Mouse (Mus musculus): ENCODE results near the gene Stxbp6. TPM values are rescaled to one million over a fixed set of nuclear protein-coding genes. Genes with fewer than 3 reads are reported as not detected.

Gene Stxbp6
- total and polyA plus RNA-seq, 3 experiments = not detected

GRCm38 (mm10) chr12:45047172-45047571, 27.3 kb downstream of the Stxbp6 start:
- no peak overlapping the region for H3K4me3 ChIP-seq (replicated peaks in 1 of 3; ENCODE audit: low read depth in 2 of 3, low read length in 2 of 3, poor library complexity in 1 of 3)
- H3K4me2 ChIP-seq (ENCODE audit: insufficient read depth, low read depth, poor library complexity, severe bottlenecking) = no peak overlapping the region
- H3K27ac ChIP-seq (ENCODE audit: insufficient read depth, low read depth) = no peak overlapping the region
- H3K36me3 ChIP-seq (replicated peaks in 1 of 2; ENCODE audit: control insufficient read depth in 1 of 2, insufficient read depth in 1 of 2, low read length in 1 of 2) = no peaks in the 10 kb centered on the region
- H3K27me3 ChIP-seq (replicated peaks) = no peaks in the 10 kb centered on the region
- no peak overlapping the region for H3K9ac ChIP-seq (ENCODE audit: insufficient read depth, low read depth)
- dilution Hi-C loops (cut with MboI; ENCODE audit: extremely low pct_ligation_motif_present, extremely low pct_unique_long_range_greater_than_20kb, low sequenced_read_pairs) = no loop called here
- in situ Hi-C loops (cut with MboI; ENCODE audit: low pct_ligation_motif_present, low pct_unique_long_range_greater_than_20kb, low sequenced_read_pairs) = no loop called here
- no peak for DNase-seq (ENCODE audit: extremely low read depth)
- H3K9me3 ChIP-seq (replicated peaks; ENCODE audit: low read length) = peaks cover 46% of the 10 kb centered on the region
- TF ChIP-seq CHD2 (IDR thresholded peaks at IDR 0.05; ENCODE audit: low read length) = no peak
- no peak for TF ChIP-seq MAZ (IDR thresholded peaks at IDR 0.05; ENCODE audit: low read depth, low read length)
- TF ChIP-seq ZC3H11A (IDR thresholded peaks at IDR 0.05; ENCODE audit: low read depth, low read length) = no peak
- no peak for TF ChIP-seq IRF4 (IDR thresholded peaks at IDR 0.05; ENCODE audit: low read depth, low read length)
- TF ChIP-seq MAX (IDR thresholded peaks at IDR 0.05; ENCODE audit: low read length) = no peak
- no peak for TF ChIP-seq RAD21 (IDR thresholded peaks at IDR 0.05; ENCODE audit: low read depth, low read length)
- no peak for TF ChIP-seq ZKSCAN1 (IDR thresholded peaks at IDR 0.05; ENCODE audit: borderline replicate concordance, low read depth, low read length)
- TF ChIP-seq TBP (conservative IDR thresholded peaks at IDR 0.05; ENCODE audit: low read depth, low read length) = no peak
- TF ChIP-seq MEF2A (IDR thresholded peaks at IDR 0.05; ENCODE audit: borderline replicate concordance, low read depth, low read length) = no peak
- no peak for TF ChIP-seq POLR2AphosphoS2 (IDR thresholded peaks at IDR 0.05; ENCODE audit: low read depth, low read length)
- TF ChIP-seq UBTF (IDR thresholded peaks at IDR 0.05; ENCODE audit: low read depth, low read length) = no peak
- TF ChIP-seq NRF1 (IDR thresholded peaks at IDR 0.05; ENCODE audit: low read depth, low read length) = no peak
- TF ChIP-seq ELF1 (IDR thresholded peaks at IDR 0.05; ENCODE audit: low read depth, low read length) = no peak
- no peak for TF ChIP-seq POLR2A (IDR thresholded peaks at IDR 0.05; ENCODE audit: low read depth, low read length)
- no peak for TF ChIP-seq JUN (IDR thresholded peaks at IDR 0.05; ENCODE audit: insufficient read depth, low read depth, low read length)
- TF ChIP-seq JUND (conservative IDR thresholded peaks at IDR 0.05; ENCODE audit: low read depth, low read length) = no peak
- no peak for TF ChIP-seq SMC3 (IDR thresholded peaks at IDR 0.05; ENCODE audit: low read depth, low read length)
- no peak for TF ChIP-seq GABPA (IDR thresholded peaks at IDR 0.05; ENCODE audit: insufficient replicate concordance, low read depth, low read length)
- TF ChIP-seq RCOR1 (conservative IDR thresholded peaks at IDR 0.05; ENCODE audit: low read depth, low read length) = no peak
- H3K4me1 ChIP-seq (ENCODE audit: control insufficient read depth in 1 of 2, insufficient read depth in 2 of 2) = no peaks in the 10 kb centered on the region
- H3K79me2 ChIP-seq (replicated peaks; ENCODE audit: control insufficient read depth, extremely low read depth, insufficient read depth, poor library complexity, severe bottlenecking) = no peaks in the 10 kb centered on the region

DNA sequence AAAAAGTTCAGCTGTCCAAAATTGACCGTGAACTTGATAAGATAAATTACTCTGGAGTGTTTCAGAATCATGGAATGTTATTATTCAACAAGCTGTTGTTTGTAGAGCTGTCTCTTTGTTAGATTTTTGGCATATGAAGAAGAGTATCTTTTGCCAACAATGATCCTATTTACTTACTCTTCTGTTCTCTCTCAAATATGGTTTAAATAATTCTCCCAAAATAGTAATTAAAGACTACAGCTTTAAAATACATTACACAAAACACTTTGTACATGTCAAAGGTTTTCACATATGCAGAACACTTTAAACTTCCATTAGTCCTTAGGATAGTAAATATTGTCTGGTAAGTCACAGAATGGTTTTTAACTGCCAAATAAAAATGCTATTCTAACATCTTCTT, 29.9 kb downstream of the Stxbp6 start:
- H3K4me2 ChIP-seq (ENCODE audit: insufficient read depth, low read depth, poor library complexity, severe bottlenecking) = no peak overlapping the region
- TF ChIP-seq HCFC1 (IDR thresholded peaks at IDR 0.05; ENCODE audit: low read depth, low read length) (no peak), PAX5 (IDR thresholded peaks at IDR 0.05; ENCODE audit: low read length) (no peak), GABPA (IDR thresholded peaks at IDR 0.05; ENCODE audit: insufficient replicate concordance, low read depth, low read length) (no peak)
- H3K9me3 ChIP-seq (replicated peaks; ENCODE audit: low read length) = peaks cover 54% of the 10 kb centered on the region
- H3K27me3 ChIP-seq (replicated peaks) = no peaks in the 10 kb centered on the region
- no peaks in the 10 kb centered on the region for H3K4me1 ChIP-seq (ENCODE audit: control insufficient read depth in 1 of 2, insufficient read depth in 2 of 2)
- H3K79me2 ChIP-seq (replicated peaks; ENCODE audit: control insufficient read depth, extremely low read depth, insufficient read depth, poor library complexity, severe bottlenecking) = no peaks in the 10 kb centered on the region
- dilution Hi-C loops (cut with MboI; ENCODE audit: extremely low pct_ligation_motif_present, extremely low pct_unique_long_range_greater_than_20kb, low sequenced_read_pairs) (no loop called here), in situ Hi-C loops (cut with MboI; ENCODE audit: low pct_ligation_motif_present, low pct_unique_long_range_greater_than_20kb, low sequenced_read_pairs) (no loop called here)
- H3K36me3 ChIP-seq (replicated peaks in 1 of 2; ENCODE audit: control insufficient read depth in 1 of 2, insufficient read depth in 1 of 2, low read length in 1 of 2) = no peaks in the 10 kb centered on the region
- no peak for DNase-seq (ENCODE audit: extremely low read depth)
- no peak overlapping the region for H3K9ac ChIP-seq (ENCODE audit: insufficient read depth, low read depth)
- H3K4me3 ChIP-seq (replicated peaks in 1 of 3; ENCODE audit: low read depth in 2 of 3, low read length in 2 of 3, poor library complexity in 1 of 3) = no peak overlapping the region
- no peak overlapping the region for H3K27ac ChIP-seq (ENCODE audit: insufficient read depth, low read depth)

Measured in CH12.LX (cell line).